Mouse (Mus musculus) intestine, embryonic 14.5 days (tissue): ENCODE data around the gene Lhfpl3. TPM values are rescaled to one million over a fixed set of nuclear protein-coding genes. Genes with fewer than 3 reads are reported as not detected.

ENCODE experiments used
- ATAC-seq: fragments of 200-750 bp; cut with Nextera tagmentation; replicated peaks from 2 replicates; pipeline ENCODE4 v1.8.0; 2017; ENCODE audit warnings: low read depth, moderate number of reproducible peaks, moderate TSS enrichment, moderate library complexity; ENCODE audit not compliant: low FRiP score, low TSS enrichment
- DNase-seq: peaks from one replicate; pipeline ENCODE4 v3.0.0-alpha.2; 2018; ENCODE audit warnings: low spot score
- H3K27ac ChIP-seq: fragments of 300-500 bp; sonication (generic); 2 replicates; pipeline ENCODE4 v1.5.1; 2014; ENCODE audit warnings: low read depth, mild to moderate bottlenecking, control low read depth
- H3K27me3 ChIP-seq: fragments of 300-500 bp; sonication (generic); replicated peaks from 2 replicates; pipeline ENCODE4 v1.6.1; 2014; ENCODE audit warnings: low read length, control low read depth; ENCODE audit not compliant: control insufficient read depth, insufficient read depth
- H3K36me3 ChIP-seq: fragments of 300-500 bp; sonication (generic); 2 replicates; pipeline ENCODE4 v1.6.1; 2014; ENCODE audit warnings: low read length, control low read depth; ENCODE audit not compliant: control insufficient read depth, insufficient read depth
- H3K4me1 ChIP-seq: fragments of 300-500 bp; sonication (generic); replicated peaks from 2 replicates; pipeline ENCODE4 v1.6.1; 2014; ENCODE audit warnings: low read length, control low read depth, mixed read lengths; ENCODE audit not compliant: control insufficient read depth, insufficient read depth
- H3K4me2 ChIP-seq: fragments of 300-500 bp; sonication (generic); 2 replicates; pipeline ENCODE4 v1.6.1; 2014; ENCODE audit warnings: low read length
- H3K4me3 ChIP-seq: fragments of 300-500 bp; sonication (generic); 2 replicates; pipeline ENCODE4 v1.5.1; 2014; ENCODE audit warnings: low read depth, low read length, control low read depth, mixed read lengths
- H3K9ac ChIP-seq: fragments of 300-500 bp; sonication (generic); 2 replicates; pipeline ENCODE4 v1.6.1; 2014; ENCODE audit warnings: mild to moderate bottlenecking, low read length
- H3K9me3 ChIP-seq: fragments of 300-500 bp; sonication (generic); 2 replicates; pipeline ENCODE4 v1.6.1; 2016; ENCODE audit warnings: low read length, control low read depth; ENCODE audit not compliant: control insufficient read depth
- WGBS: fragments of 180-500 bp; shearing (Covaris S2); extraction: QIAGEN DNeasy Blood & Tissue Kit; methylation state at CpG from one replicate; pipeline ENCODE4 v1.1.7; 2014; 5-methylcytosine and 5-hydroxymethylcytosine counted together
- polyA plus RNA-seq: library from polyadenylated mRNA; unstranded; fragments of >200 nt; fragmentation: Nextera tagmentation; extraction: Ambion mirVana; gene quantifications from 2 replicates; pipeline ENCODE4 v1.2.1, GENCODE M21; 2014

Gene Lhfpl3
- polyA plus RNA-seq, 1 experiment from 2014 or later = 0.14 TPM

- ATAC-seq = no peak
- 55% methylated on average over 2 of the region's 2 CpGs for WGBS
- H3K4me3 ChIP-seq = no peak overlapping the region
- H3K36me3 ChIP-seq = no peaks in the 10 kb centered on the region
- H3K4me1 ChIP-seq = no peaks in the 10 kb centered on the region
- no peaks in the 10 kb centered on the region for H3K27me3 ChIP-seq
- DNase-seq = no peak
- H3K9me3 ChIP-seq = no peaks in the 10 kb centered on the region
- no peak overlapping the region for H3K4me2 ChIP-seq
- no peak overlapping the region for H3K9ac ChIP-seq
- H3K27ac ChIP-seq = no peak overlapping the region
Observed at GRCm38 (mm10) chr5:23126851-23127250, 381.0 kb downstream of the Lhfpl3 start.

DNA sequence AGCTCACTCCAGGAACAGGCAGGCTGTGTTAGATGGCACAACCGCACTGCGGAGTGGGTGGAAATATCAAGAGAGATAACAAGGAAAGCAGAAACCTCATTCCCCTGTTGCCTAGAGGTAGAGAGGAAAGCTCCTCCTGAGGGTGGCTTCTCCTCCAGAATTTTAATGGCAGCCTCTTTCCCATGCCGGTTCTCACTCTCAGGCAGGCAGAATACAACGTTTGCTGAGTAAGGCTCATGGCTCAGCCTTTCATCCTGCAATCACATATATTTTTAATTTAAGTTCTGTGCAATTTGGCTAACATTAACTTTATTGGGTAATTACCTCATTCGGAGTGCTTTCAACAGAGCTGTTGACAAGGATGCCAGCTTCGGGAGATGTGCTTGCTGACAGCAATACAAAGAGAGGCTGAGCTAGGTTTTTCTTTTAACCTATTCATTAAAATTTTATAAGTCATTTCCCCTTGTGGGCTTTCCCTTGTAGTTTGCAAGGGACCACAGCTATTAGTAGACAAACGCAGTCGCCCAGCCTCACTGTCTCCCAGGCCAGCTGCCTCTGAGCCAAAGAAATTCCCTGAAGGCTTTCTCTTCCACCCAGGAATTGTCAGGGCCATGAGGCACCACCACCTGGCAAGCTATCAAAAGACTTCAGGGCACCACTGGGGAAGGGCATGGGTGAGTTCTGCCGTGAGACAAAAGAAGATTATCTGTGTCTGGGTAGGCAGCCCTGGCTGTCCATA lies 394.5 kb downstream of the Lhfpl3 start:
- H3K9ac ChIP-seq = no peak overlapping the region
- H3K4me3 ChIP-seq = no peak overlapping the region
- no peak for DNase-seq
- 75% methylated on average over 9 of the region's 9 CpGs for WGBS
- no peak overlapping the region for H3K4me2 ChIP-seq
- no peaks in the 10 kb centered on the region for H3K4me1 ChIP-seq
- no peaks in the 10 kb centered on the region for H3K27me3 ChIP-seq
- no peaks in the 10 kb centered on the region for H3K36me3 ChIP-seq
- ATAC-seq = no peak
- H3K27ac ChIP-seq = no peak overlapping the region
- H3K9me3 ChIP-seq = 0 out of 2 replicates have a peak, but pooled peaks cover 4% of the 10 kb centered on the region

DNA sequence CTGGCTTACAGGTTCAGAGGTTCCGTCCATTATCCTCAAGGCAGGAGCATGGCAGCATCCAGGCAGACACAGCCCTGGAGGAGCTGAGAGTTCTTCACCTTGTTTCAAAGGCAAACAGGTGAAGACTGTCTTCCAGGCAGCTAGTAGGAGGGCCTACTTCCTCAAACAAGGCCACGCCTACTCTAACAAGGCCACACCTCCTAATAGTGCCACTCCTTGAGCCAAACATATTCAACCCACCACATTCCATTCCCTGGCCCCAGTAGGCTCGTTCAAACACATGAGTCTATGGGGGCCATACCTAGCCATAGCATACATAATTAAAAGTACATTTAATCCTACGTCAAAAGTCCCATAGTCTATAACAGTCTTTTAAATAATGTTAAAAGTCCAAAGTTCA lies 407.4 kb downstream of the Lhfpl3 start:
- no peak for DNase-seq
- Histone ChIP-seq H3K9me3 (0 out of 2 replicates have a peak, but pooled peaks cover 3% of the 10 kb centered on the region), H3K36me3 (no peaks in the 10 kb centered on the region), H3K4me3 (no peak overlapping the region), H3K4me2 (no peak overlapping the region), H3K4me1 (no peaks in the 10 kb centered on the region), H3K9ac (no peak overlapping the region), H3K27ac (no peak overlapping the region), H3K27me3 (no peaks in the 10 kb centered on the region)
- 82% methylated on average over 4 of the region's 4 CpGs for WGBS
- no peak for ATAC-seq

GRCm38 (mm10) chr5:23154439-23154838 lies 408.6 kb downstream of the Lhfpl3 start:
- no peaks in the 10 kb centered on the region for H3K27me3 ChIP-seq
- no peaks in the 10 kb centered on the region for H3K4me1 ChIP-seq
- H3K9me3 ChIP-seq = 0 out of 2 replicates have a peak, but pooled peaks cover 3% of the 10 kb centered on the region
- H3K27ac ChIP-seq = no peak overlapping the region
- WGBS = 90% methylated on average over 1 of the region's 1 CpGs
- no peak for ATAC-seq
- H3K4me2 ChIP-seq = no peak overlapping the region
- H3K9ac ChIP-seq = no peak overlapping the region
- H3K36me3 ChIP-seq = no peaks in the 10 kb centered on the region
- no peak overlapping the region for H3K4me3 ChIP-seq
- no peak for DNase-seq

- no peaks in the 10 kb centered on the region for H3K36me3 ChIP-seq
- H3K9me3 ChIP-seq = no peaks in the 10 kb centered on the region
- H3K9ac ChIP-seq = no peak overlapping the region
- H3K4me1 ChIP-seq = no peaks in the 10 kb centered on the region
- no peak overlapping the region for H3K27ac ChIP-seq
- ATAC-seq (no peak), DNase-seq (no peak)
- no peak overlapping the region for H3K4me3 ChIP-seq
- WGBS = 34% methylated on average over 6 of the region's 6 CpGs
- no peaks in the 10 kb centered on the region for H3K27me3 ChIP-seq
- H3K4me2 ChIP-seq = no peak overlapping the region
Observed at GRCm38 (mm10) chr5:23165947-23166350, 420.1 kb downstream of the Lhfpl3 start.

DNA sequence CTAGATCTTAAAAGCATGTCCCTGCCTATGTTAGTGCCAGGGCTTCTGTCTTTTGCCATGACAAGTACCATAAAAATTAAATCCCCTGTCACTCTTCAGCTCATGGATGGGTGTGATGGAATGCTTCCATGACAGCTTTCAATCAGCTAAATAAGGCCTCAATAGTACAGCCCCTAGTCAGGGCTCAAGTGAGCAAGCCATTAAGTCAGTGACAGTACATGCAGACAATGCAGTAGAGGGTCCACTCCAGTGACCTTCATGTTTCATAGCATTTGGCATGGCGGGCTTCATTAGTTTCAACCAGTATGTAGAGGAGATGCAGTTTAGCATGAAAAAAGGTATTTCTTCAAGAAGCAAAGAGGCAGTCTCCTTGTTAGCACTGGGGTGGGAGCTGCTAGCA lies 420.8 kb downstream of the Lhfpl3 start:
- no peak overlapping the region for H3K9ac ChIP-seq
- no peaks in the 10 kb centered on the region for H3K9me3 ChIP-seq
- ATAC-seq (no peak), DNase-seq (no peak)
- H3K4me1 ChIP-seq = no peaks in the 10 kb centered on the region
- H3K27ac ChIP-seq = no peak overlapping the region
- H3K4me3 ChIP-seq = no peak overlapping the region
- WGBS = 88% methylated on average over 1 of the region's 1 CpGs
- no peaks in the 10 kb centered on the region for H3K27me3 ChIP-seq
- no peaks in the 10 kb centered on the region for H3K36me3 ChIP-seq
- H3K4me2 ChIP-seq = no peak overlapping the region

GRCm38 (mm10) chr5:23189633-23190032 lies 443.8 kb downstream of the Lhfpl3 start:
- ATAC-seq = no peak
- no peaks in the 10 kb centered on the region for H3K27me3 ChIP-seq
- no peaks in the 10 kb centered on the region for H3K36me3 ChIP-seq
- no peak overlapping the region for H3K4me3 ChIP-seq
- H3K9me3 ChIP-seq = no peaks in the 10 kb centered on the region
- DNase-seq = no peak
- WGBS = 42% methylated on average over 6 of the region's 6 CpGs
- H3K4me2 ChIP-seq = no peak overlapping the region
- no peak overlapping the region for H3K27ac ChIP-seq
- no peaks in the 10 kb centered on the region for H3K4me1 ChIP-seq
- no peak overlapping the region for H3K9ac ChIP-seq

GRCm38 (mm10) chr5:23196879-23197278 lies 451.0 kb downstream of the Lhfpl3 start:
- Histone ChIP-seq H3K36me3 (no peaks in the 10 kb centered on the region), H3K9ac (no peak overlapping the region), H3K4me3 (no peak overlapping the region), H3K4me2 (no peak overlapping the region), H3K27ac (no peak overlapping the region), H3K4me1 (no peaks in the 10 kb centered on the region), H3K27me3 (no peaks in the 10 kb centered on the region), H3K9me3 (no peaks in the 10 kb centered on the region)
- ATAC-seq (no peak), DNase-seq (no peak)
- 76% methylated on average over 4 of the region's 4 CpGs for WGBS

- no peaks in the 10 kb centered on the region for H3K27me3 ChIP-seq
- H3K9me3 ChIP-seq = no peaks in the 10 kb centered on the region
- no peak overlapping the region for H3K4me3 ChIP-seq
- H3K36me3 ChIP-seq = no peaks in the 10 kb centered on the region
- no peak overlapping the region for H3K4me2 ChIP-seq
- no peak for DNase-seq
- no peak overlapping the region for H3K27ac ChIP-seq
- no peaks in the 10 kb centered on the region for H3K4me1 ChIP-seq
- 64% methylated on average over 5 of the region's 5 CpGs for WGBS
- no peak for ATAC-seq
- no peak overlapping the region for H3K9ac ChIP-seq
Observed at GRCm38 (mm10) chr5:23213086-23213485, 467.2 kb downstream of the Lhfpl3 start.
